Mouse (Mus musculus): ENCODE measurements around the gene Xk. TPM values are rescaled to one million over a fixed set of nuclear protein-coding genes. Genes with fewer than 3 reads are reported as not detected.

Gene Xk
- total RNA-seq (2023): 10 to 100 TPM; 11.3 to 13.2 TPM

GRCm38 (mm10) chrX:9272460-9273361 lies at the start of gene Xk:
TSS of gene Xk (plus strand) at chrX:9272756.

GRCm38 (mm10) chrX:9256766-9257165 lies 15.8 kb upstream of the Xk start, which contains the start of gene Gm14862:
TSS of gene Gm14862 (minus strand) at chrX:9256899.

GRCm38 (mm10) chrX:9283464-9283863 lies 10.9 kb downstream of the Xk start, which contains the start of gene H2al1m:
TSS of gene H2al1m (plus strand) at chrX:9283764.

GRCm38 (mm10) chrX:9350327-9350726 lies 77.8 kb downstream of the Xk start, which contains the start of gene H2al1k:
TSS of gene H2al1k (plus strand) at chrX:9350627.

Other genes starting within 250 kb of the Xk start
- gene Fthl17e, start 239.3 kb upstream of the Xk start, total RNA-seq (2023): not detected
- gene Fthl17f, start 209.7 kb upstream of the Xk start, total RNA-seq (2023): not detected
- not detected for gene 4930402K13Rik, start 168.2 kb upstream of the Xk start, total RNA-seq (2023)
- gene Lancl3, start 72.9 kb upstream of the Xk start, total RNA-seq (2023): not detected
- gene Gm14862, start 15.9 kb upstream of the Xk start, total RNA-seq (2023): not detected
- 1 to 10 TPM; 2.6 to 3.6 TPM for gene H2al1m, start 11.0 kb downstream of the Xk start, total RNA-seq (2023)
- not detected for gene H2al1k, start 77.9 kb downstream of the Xk start, total RNA-seq (2023)
- gene Cybb, start 215.0 kb downstream of the Xk start, total RNA-seq (2023): 1,000 to 10,000 TPM; 1,238 to 1,474 TPM